Mouse (Mus musculus) forebrain, embryonic 11.5 days (tissue): ENCODE results near the gene Sec14l4. TPM values are rescaled to one million over a fixed set of nuclear protein-coding genes. Genes with fewer than 3 reads are reported as not detected.

Experiments used
- ATAC-seq: fragments of 200-750 bp; cut with Nextera tagmentation; replicated peaks from 2 replicates; pipeline ENCODE4 v1.8.0; 2017; ENCODE audit warnings: moderate TSS enrichment; ENCODE audit not compliant: low FRiP score
- DNase-seq: peaks from one replicate; pipeline ENCODE4 v3.0.0-alpha.2; 2017; ENCODE audit warnings: low spot score
- H3K27ac ChIP-seq: fragments of 300-500 bp; sonication (generic); 2 replicates; pipeline ENCODE4 v1.5.1; 2014; ENCODE audit warnings: low read depth, low read length
- H3K27me3 ChIP-seq: fragments of 300-500 bp; sonication (generic); 2 replicates; pipeline ENCODE4 v1.6.1; 2014; ENCODE audit warnings: mild to moderate bottlenecking, low read length, mixed read lengths; ENCODE audit not compliant: control insufficient read depth, insufficient read depth
- H3K36me3 ChIP-seq: fragments of 300-500 bp; sonication (generic); 2 replicates; pipeline ENCODE4 v1.6.1; 2014; ENCODE audit warnings: mild to moderate bottlenecking, low read length, moderate library complexity, mixed read lengths; ENCODE audit not compliant: control insufficient read depth, insufficient read depth
- H3K4me1 ChIP-seq: fragments of 300-500 bp; sonication (generic); replicated peaks from 2 replicates; pipeline ENCODE4 v1.6.1; 2014; ENCODE audit warnings: low read length, mixed read lengths; ENCODE audit not compliant: control insufficient read depth, insufficient read depth
- H3K4me2 ChIP-seq: fragments of 300-500 bp; sonication (generic); 2 replicates; pipeline ENCODE4 v1.6.1; 2014; ENCODE audit warnings: low read depth, mild to moderate bottlenecking, low read length, moderate library complexity, mixed read lengths; ENCODE audit not compliant: severe bottlenecking
- H3K4me3 ChIP-seq: fragments of 300-500 bp; sonication (generic); 2 replicates; pipeline ENCODE4 v1.5.1; 2014; ENCODE audit warnings: low read depth, low read length
- H3K9ac ChIP-seq: fragments of 300-500 bp; sonication (generic); 2 replicates; pipeline ENCODE4 v1.6.1; 2014; ENCODE audit warnings: low read length
- H3K9me3 ChIP-seq: fragments of 300-500 bp; sonication (generic); 2 replicates; pipeline ENCODE4 v1.6.1; 2016; ENCODE audit warnings: low read length, mixed read lengths; ENCODE audit not compliant: control insufficient read depth
- WGBS: fragments of 180-500 bp; shearing (Covaris S2); extraction: QIAGEN DNeasy Blood & Tissue Kit; methylation state at CpG from one replicate; pipeline ENCODE4 v1.1.7; 2014; 5-methylcytosine and 5-hydroxymethylcytosine counted together
- polyA plus RNA-seq: library from polyadenylated mRNA; unstranded; fragments of >200 nt; fragmentation: Nextera tagmentation; extraction: Ambion mirVana; gene quantifications from 2 replicates; pipeline ENCODE4 v1.2.1, GENCODE M21; 2014

Gene Sec14l4
- 0.29 TPM in 1 of 2 replicates, not detected in the other for polyA plus RNA-seq

DNA sequence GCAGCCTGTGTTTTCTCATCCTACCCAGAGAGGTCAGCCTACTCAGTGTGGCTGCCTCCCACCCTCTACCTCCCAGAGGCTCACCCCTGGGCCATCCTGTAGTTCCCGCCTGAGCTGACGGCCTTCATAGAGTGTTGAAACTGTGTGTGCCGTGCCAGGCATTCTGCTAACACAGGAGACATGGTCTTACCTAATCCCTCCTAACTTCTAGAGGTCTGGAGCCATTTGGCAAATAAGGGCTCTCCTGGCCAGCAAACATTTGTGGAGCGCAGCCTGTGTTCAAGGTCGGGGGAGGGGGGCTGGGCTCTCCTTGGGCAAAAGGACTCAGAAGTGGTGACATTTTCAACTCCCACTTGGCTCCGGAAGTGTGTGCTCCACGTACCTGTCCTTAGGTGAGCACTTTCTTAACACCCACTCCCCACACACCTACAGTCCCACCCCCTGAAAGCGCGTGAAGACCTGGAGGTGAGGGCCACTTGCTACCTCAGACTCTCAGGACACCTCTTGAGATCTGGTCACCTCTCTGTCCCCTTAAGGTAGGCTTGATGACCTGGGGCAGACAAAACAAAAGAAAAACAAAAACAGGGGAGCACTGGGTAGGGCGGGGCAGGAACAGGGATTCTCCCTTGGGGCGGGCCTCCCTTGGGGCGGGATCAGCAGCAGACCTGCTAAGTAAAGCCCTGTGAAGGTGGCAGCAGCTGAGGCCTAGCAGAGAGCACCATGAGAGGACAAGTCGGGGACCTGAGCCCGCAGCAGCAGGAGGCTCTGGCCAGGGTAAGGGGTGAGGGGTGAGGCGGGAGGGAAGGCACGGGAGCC, at the start of gene Sec14l4:
Gene Sec14l4 (plus strand): TSS at position 337 of the 816 bp plus-strand sequence.
- 38% methylated on average over 16 of the region's 16 CpGs for WGBS

DNA sequence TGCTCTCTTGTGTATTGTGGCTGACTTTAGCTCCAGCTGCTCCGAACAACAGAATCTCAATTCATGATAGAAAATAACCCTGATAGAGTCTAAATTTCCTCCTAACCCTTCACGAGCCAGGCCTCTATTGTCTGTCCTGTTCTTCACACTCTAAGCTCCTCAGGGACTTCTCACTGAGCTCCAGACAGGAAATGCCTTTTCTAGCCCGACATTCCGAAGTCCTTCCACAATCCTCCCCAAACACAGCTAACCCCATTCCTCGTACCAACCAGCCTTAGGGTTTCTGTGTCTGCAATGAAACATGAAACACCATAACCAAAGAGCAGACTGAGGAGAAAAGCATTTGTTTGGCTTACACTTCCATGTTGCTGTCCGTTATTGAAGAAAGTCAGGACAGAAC, 49.7 kb upstream of the Sec14l4 start:
- no peaks in the 10 kb centered on the region; the same call in 1 of the 2 replicates for H3K36me3 ChIP-seq
- WGBS, result 82% methylated on average over 6 of the region's 6 CpGs

More for the DNA sequence above, at the start of gene Sec14l4:
- Histone ChIP-seq H3K9ac (no peak within 1 kb of the TSS), H3K9me3 (no peaks in the 10 kb centered on the region), H3K4me2 (no peak within 1 kb of the TSS), H3K36me3 (no peaks in the 10 kb centered on the region), H3K4me3 (no peak within 1 kb of the TSS), H3K4me1 (no peaks in the 10 kb centered on the region), H3K27ac (no peak within 1 kb of the TSS), H3K27me3 (no peaks in the 10 kb centered on the region)
- ATAC-seq (no peak), DNase-seq (no peak)

DNA sequence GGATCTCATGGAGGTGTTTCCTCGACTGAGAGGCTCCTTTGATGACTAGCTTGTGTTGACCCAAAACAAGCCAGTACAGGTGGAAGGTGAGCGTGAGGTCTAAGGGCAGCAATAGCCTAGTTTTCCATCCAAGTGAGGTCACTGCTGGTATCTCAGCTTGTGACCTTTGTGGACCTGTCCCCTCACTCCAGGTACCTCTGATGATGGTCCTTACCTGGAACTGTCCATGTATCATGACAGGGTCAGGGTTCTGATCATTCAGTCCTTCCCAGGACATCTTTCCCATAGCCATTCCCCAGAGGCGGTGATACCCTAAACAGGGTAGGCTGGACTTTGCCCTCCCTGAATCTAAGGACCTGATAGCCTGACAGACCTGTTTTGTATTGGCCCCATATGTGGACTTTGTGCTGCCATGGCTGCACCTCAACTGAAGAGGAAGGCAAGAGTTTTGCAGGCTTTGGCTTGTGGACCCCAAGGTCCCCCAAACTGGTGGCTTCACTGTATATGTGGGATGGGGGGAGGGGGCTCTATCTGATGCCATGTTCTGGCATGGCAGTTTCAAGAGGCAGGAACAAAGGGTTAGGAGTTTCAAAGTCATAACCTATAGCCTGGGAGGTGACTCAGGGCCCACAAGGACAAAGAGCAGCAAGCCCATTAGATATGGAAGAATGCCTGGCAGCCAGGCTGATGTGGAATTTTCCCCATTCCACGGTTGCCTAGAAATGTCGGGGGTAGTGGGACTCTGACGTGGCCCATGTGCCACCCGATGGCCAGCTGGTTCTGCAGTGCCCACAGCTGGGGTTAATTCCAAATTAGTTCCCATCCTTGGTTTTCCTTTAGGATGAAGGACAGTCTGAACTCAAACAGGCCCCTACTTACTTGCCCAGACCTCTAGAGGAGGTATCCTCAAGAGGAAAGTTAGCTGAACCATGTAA, 48.7 kb upstream of the Sec14l4 start:
- Histone ChIP-seq H3K4me2 (no peak overlapping the region), H3K4me1 (peaks cover 2% of the 10 kb centered on the region; the same call in 1 of the 2 replicates), H3K9ac (no peak overlapping the region), H3K36me3 (no peaks in the 10 kb centered on the region; the same call in 1 of the 2 replicates), H3K9me3 (no peaks in the 10 kb centered on the region), H3K27me3 (peaks cover 4% of the 10 kb centered on the region), H3K27ac (no peak overlapping the region), H3K4me3 (no peak overlapping the region)
- ATAC-seq (no peak), DNase-seq (no peak)
- WGBS, result 75% methylated on average over 7 of the region's 7 CpGs

More for the DNA sequence above, 49.7 kb upstream of the Sec14l4 start:
- no peak overlapping the region for H3K4me2 ChIP-seq
- H3K4me3 ChIP-seq, result no peak overlapping the region
- H3K9me3 ChIP-seq, result no peaks in the 10 kb centered on the region
- H3K9ac ChIP-seq, result no peak overlapping the region
- DNase-seq, result no peak
- H3K27me3 ChIP-seq, result peaks cover 4% of the 10 kb centered on the region
- H3K4me1 ChIP-seq, result peaks cover 2% of the 10 kb centered on the region; the same call in 1 of the 2 replicates
- ATAC-seq, result no peak
- H3K27ac ChIP-seq, result no peak overlapping the region

DNA sequence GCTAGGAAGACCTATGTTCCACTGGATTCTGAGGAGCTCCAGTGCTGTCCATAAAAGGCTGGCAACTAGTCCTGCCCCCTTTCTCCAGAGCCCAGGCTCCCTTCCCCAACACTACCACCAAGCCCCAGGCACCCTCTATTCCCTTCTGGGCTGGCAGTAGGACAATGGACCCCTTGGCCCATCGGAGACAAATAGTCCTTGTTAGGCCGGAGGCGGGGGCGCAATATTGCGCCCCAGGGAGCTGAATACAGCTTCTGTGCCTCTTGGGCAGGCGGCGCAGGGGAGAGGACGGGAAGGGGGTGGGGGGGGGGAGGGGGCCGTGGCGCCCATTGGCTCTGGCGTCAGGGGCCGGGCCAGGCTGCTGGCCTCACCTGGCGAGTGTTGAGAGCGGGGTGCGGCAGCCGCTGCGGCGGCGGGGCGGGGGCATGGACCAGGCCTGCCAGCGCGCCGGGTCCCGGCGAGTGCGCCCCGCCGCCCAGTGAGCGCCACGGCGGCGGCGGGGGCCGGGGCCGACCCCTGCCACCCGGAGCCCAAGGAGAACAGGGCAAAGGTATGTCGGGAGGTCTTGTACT, 47.9 kb upstream of the Sec14l4 start, which contains the start of gene Gal3st1:
Gene Gal3st1 (plus strand): TSS at position 346 of the 572 bp plus-strand sequence.
- Histone ChIP-seq H3K27ac (no peak within 1 kb of the TSS), H3K4me1 (peaks cover 2% of the 10 kb centered on the region; the same call in 1 of the 2 replicates), H3K9ac (peak within 1 kb of the TSS; percentile 53), H3K9me3 (no peaks in the 10 kb centered on the region), H3K27me3 (peaks cover 4% of the 10 kb centered on the region), H3K4me3 (peak within 1 kb of the TSS; percentile 35), H3K4me2 (peak within 1 kb of the TSS; percentile 60), H3K36me3 (no peaks in the 10 kb centered on the region; the same call in 1 of the 2 replicates)
- no peak for ATAC-seq
- peak; percentile 63 for DNase-seq
- 1% methylated on average over 29 of the region's 37 CpGs for WGBS

DNA sequence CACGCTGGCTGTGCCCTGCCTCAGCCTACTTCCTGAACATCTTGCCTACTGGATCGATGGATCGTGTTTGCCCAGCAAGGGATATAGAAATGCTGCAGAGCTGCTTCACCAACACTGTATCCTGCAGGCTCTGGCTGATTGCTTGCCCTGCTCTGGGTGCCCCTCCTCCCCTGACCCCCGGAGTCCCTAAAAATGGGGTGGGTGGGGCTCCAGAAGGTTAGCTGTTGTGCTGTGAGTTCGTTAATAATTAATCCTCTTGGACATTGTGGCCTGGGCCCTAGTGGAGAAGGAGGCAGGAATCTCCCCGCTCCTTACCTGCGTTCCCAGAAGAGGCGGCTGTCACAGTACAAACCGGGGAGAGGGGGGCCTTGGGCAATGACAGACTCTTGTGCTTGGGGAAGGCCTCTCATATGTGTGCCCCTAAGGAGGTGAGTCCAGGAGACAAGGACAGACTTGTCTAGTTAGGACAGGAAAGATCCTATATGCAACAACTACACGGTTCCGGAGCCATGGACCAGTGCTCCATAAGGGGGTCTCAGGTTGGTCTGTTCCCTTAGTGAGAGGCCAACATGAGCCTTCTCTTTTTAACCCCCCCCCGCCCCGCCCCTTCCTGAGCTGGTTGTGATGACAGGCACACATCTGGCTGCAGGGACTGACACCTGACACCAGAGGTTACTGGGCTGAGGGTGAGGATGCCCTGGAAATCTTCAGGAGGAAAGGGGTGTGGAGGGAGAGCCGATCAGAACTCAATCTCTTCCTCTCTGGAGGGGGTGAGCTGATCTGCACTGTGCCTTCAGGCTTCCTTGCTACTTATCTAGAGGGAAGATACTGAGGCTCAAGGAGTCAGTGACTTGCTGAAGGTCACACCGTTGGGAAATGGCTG, 47.2 kb upstream of the Sec14l4 start:
- H3K36me3 ChIP-seq, result no peaks in the 10 kb centered on the region; the same call in 1 of the 2 replicates
- H3K4me3 ChIP-seq, result peak overlapping the region; percentile 35
- H3K4me2 ChIP-seq, result peak overlapping the region; percentile 60
- peaks cover 2% of the 10 kb centered on the region; the same call in 1 of the 2 replicates for H3K4me1 ChIP-seq
- H3K27me3 ChIP-seq, result peaks cover 4% of the 10 kb centered on the region
- no peak overlapping the region for H3K27ac ChIP-seq
- no peak for ATAC-seq
- H3K9ac ChIP-seq, result peak overlapping the region; percentile 53
- no peaks in the 10 kb centered on the region for H3K9me3 ChIP-seq
- no peak for DNase-seq
- 9% methylated on average over 15 of the region's 15 CpGs for WGBS

DNA sequence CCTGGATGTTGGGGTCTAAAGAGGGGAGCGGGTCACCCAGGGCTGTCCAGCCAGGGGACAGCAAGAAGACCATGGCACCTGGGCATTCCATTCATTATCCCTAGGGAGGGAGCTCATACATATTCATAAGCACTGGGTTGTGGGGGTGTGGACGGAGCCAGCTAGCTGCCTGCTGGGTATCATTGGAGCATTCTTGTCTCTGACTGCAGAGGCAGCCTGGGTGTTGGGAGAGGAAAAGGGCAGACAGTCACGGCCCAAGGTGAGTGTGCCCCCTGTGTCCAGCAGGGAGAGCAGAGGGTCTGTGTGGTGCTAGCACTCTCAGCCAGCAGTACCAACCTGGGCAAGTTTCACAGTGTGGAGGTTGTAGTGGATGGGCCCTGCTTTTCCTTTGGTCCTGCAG, 41.5 kb upstream of the Sec14l4 start:
- Histone ChIP-seq H3K27ac (no peak overlapping the region), H3K9ac (no peak overlapping the region), H3K4me1 (no peaks in the 10 kb centered on the region), H3K27me3 (no peaks in the 10 kb centered on the region), H3K4me2 (no peak overlapping the region), H3K36me3 (no peaks in the 10 kb centered on the region), H3K4me3 (no peak overlapping the region), H3K9me3 (no peaks in the 10 kb centered on the region)
- ATAC-seq, result no peak
- 42% methylated on average over 3 of the region's 3 CpGs for WGBS
- no peak for DNase-seq

DNA sequence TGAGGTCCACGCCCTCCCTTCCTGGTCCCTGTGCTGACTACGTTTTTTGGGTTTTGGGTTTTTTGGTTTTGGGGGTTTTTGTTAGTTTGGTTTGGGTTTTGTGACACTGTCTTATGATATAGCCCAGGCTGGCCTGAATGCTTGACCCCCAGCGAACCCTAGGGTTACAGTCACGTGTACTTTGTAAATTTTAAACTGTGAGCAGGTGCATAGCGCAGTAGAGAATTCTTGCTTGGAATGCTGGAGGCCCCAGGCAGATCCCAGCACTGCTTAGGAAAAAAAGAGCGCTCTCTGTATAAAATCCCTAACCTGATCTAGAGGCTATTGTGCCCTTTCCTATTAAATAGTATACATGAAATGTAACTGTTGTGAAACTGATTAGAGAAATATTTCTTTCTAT, 38.1 kb upstream of the Sec14l4 start:
- ATAC-seq (no peak), DNase-seq (no peak)
- no peak overlapping the region for H3K27ac ChIP-seq
- H3K4me2 ChIP-seq, result no peak overlapping the region
- H3K27me3 ChIP-seq, result peaks cover 13% of the 10 kb centered on the region
- no peaks in the 10 kb centered on the region for H3K36me3 ChIP-seq
- H3K4me1 ChIP-seq, result peaks cover 3% of the 10 kb centered on the region; the same call in 1 of the 2 replicates
- H3K4me3 ChIP-seq, result no peak overlapping the region
- H3K9me3 ChIP-seq, result no peaks in the 10 kb centered on the region
- no peak overlapping the region for H3K9ac ChIP-seq
- 78% methylated on average over 6 of the region's 6 CpGs for WGBS
